Mouse (Mus musculus) ES-E14 (cell line): ENCODE measurements around the gene Map2k6.
"Not testable (repeated sequence)": the region's sequence is repeated elsewhere in the genome, so short reads cannot be mapped to it uniquely, and the experiment has no call there.

Source experiments
- CHD2 ChIP-seq: IDR thresholded peaks from 2 replicates; pipeline ENCODE4 v1.6.1; 2014; ENCODE audit warnings: mild to moderate bottlenecking, low read depth, low read length, inconsistent platforms
- HCFC1 ChIP-seq: IDR thresholded peaks from 2 replicates; pipeline ENCODE4 v1.6.1; 2012; ENCODE audit warnings: low read length, inconsistent platforms, borderline replicate concordance; ENCODE audit not compliant: insufficient read depth
- MAFK ChIP-seq: IDR thresholded peaks from 2 replicates; pipeline ENCODE4 v1.6.1; 2014; ENCODE audit warnings: mild to moderate bottlenecking, low read depth, low read length, inconsistent platforms; ENCODE audit not compliant: insufficient read depth
- ZC3H11A ChIP-seq: IDR thresholded peaks from 2 replicates; pipeline ENCODE4 v1.6.1; 2012; ENCODE audit warnings: low read depth, mild to moderate bottlenecking, inconsistent platforms, low read length, borderline replicate concordance
- ZNF384 ChIP-seq: IDR thresholded peaks from 2 replicates; pipeline ENCODE4 v1.6.1; 2012; ENCODE audit warnings: low read depth, low read length, inconsistent platforms

GRCm38 (mm10) chr11:110355131-110355530 lies 43.8 kb upstream of the Map2k6 start:
- TF ChIP-seq MAFK, ZC3H11A, HCFC1, CHD2: not testable (repeated sequence)
- 0 out of 2 replicates have a peak, but pooled peaks have one; percentile 9 for TF ChIP-seq ZNF384
